Mouse (Mus musculus) T-helper 17 cell (primary cell): Measurements from ENCODE around the gene Rad54l2.

Experiments
- in situ Hi-C, 2 experiments: fragments of 300-600 bp; cut with MboI, MseI; formaldehyde crosslinking; loops; 1 replicate in 1 of 2; 2 replicates in 1 of 2; pipeline ENCODE4 v1.15.1; 2025; ENCODE audit warnings: high pct_unique_total_duplicates in 2 of 2

Rad54l2 gene

DNA sequence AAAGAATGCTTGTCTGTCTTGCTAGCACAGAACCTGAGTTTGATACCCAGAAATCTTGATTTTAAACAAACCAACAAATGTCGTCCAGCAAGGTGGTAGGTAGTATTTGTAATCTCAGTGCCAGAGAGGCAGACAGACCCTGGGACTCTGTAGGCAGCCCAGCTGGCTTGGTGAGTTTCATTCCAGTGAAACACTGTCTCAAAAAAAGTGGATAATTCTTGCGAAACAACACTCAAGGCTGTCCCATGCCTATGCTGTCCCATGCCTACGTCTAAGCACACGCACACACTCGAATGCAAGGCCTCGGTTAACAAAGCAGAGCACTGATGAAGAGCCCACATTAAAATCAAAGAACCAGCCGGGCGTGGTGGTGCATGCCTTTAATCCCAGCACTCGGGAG, 32.6 kb downstream of the Rad54l2 start:
- in situ Hi-C loops, result no loop called here

DNA sequence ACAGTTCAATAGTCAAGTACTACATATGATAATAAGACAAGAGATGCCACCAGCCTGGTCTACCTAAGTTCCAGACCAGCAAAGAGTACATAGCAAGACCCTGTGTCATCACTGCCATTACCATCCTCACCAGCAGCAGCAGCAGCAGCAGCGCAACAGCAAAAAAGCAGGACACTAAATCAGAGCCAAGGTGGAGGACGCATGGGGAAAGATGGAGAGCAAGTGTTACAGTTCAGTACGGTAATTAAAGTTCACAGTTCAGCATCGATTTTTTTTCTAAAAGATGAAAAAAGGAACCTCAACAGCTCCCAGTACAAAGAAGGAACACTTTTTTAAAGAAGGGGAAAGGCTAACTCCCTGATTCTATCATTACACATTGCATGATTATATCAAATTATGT, 33.2 kb downstream of the Rad54l2 start:
- in situ Hi-C loops, result no loop called here

GRCm38 (mm10) chr9:106754311-106754710, 34.7 kb downstream of the Rad54l2 start:
- in situ Hi-C loops, result no loop called here

DNA sequence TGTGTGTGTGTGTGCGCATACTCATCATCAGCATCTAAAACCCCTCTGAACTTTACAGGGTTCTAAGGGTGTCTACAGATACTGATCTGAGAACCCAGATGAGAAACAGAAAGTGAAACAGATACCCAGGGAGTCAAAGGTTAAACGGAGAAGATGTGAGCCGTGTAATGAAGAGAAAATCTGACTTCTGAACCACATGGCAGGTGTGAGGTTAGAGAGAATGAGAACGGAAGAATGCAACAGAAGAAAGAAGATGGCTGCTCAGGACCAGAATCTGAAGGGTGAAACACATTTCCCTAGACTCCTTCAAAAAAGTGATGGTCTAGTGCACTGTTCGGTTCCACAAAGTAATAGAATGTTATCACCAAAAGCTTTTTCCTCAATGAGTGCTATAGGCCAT, 36.9 kb downstream of the Rad54l2 start:
- in situ Hi-C loops, result no loop called here

- in situ Hi-C loops, result no loop called here
These were observed 49.0 kb downstream of the Rad54l2 start for GRCm38 (mm10) chr9:106739962-106740361.

DNA sequence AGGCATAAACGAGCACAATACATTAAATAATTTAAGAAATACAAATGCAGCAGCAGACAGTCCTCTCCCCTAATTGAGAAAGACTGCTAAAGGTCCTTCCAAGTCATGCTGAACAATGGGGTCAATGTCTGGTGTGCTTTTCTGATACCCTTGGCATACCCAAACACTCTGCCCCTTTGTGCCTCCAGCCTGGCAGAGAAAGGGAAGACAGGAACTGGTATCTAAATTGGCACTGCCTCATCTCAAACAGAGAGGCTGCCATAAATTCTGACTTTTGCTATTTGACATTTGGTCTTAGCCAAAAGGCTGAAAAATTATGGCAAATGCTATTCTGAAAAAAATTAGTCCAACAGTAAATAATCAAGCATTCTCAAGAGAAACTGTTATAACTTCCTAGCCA, 49.9 kb downstream of the Rad54l2 start:
- in situ Hi-C loops, result no loop called here

- in situ Hi-C loops, result no loop called here
These were observed 50.6 kb downstream of the Rad54l2 start for GRCm38 (mm10) chr9:106738199-106738985.

- in situ Hi-C loops, result no loop called here
These were observed 55.3 kb downstream of the Rad54l2 start for GRCm38 (mm10) chr9:106733690-106734089.

- in situ Hi-C loops, result no loop called here
These were observed 59.6 kb downstream of the Rad54l2 start for GRCm38 (mm10) chr9:106729416-106729815.

DNA sequence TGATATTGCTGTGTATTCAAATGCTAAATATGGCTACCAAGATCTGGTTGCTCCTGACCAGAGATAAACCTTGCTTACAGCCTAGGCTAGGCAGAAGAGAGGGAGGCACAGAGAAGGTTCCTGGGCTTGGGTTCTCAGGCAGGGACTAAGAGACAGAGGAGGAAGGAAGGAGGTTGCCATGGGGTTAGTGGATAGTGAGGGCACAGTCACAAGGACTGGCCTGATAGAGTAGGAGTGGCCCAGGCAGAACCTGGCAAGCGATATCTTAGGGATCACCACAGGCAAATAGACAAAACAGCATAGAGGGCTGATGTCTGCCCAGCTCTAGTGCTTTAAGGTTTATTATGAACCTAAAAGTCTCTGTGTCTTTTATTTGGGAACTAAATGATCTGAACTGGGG, 62.1 kb downstream of the Rad54l2 start:
- in situ Hi-C loops, result no loop called here

GRCm38 (mm10) chr9:106725435-106725834, 63.6 kb downstream of the Rad54l2 start:
- in situ Hi-C loops, result no loop called here

- in situ Hi-C loops, result no loop called here
These were observed 64.1 kb downstream of the Rad54l2 start for GRCm38 (mm10) chr9:106724864-106725263.

DNA sequence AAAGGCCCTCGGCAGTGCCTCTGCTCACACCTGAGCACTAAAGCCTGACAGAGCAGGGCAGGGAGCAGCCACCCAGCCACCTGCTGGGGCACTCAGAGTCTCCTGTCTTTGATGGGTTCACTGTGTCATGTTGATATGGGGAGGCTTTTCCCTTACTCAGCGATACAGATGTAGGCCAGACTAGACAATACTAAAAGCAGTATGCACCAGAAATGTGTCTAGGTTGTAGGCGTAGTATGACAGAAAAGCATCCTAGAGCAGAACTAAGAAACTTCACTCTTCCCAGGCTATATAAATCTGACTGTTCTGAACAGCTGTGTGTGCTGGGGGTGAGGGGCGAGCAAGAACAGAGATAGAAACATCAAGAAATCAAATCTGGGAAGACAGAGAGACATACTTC, 72.3 kb downstream of the Rad54l2 start:
- in situ Hi-C loops, result no loop called here

GRCm38 (mm10) chr9:106716232-106716631, 72.8 kb downstream of the Rad54l2 start:
- in situ Hi-C loops, result no loop called here

DNA sequence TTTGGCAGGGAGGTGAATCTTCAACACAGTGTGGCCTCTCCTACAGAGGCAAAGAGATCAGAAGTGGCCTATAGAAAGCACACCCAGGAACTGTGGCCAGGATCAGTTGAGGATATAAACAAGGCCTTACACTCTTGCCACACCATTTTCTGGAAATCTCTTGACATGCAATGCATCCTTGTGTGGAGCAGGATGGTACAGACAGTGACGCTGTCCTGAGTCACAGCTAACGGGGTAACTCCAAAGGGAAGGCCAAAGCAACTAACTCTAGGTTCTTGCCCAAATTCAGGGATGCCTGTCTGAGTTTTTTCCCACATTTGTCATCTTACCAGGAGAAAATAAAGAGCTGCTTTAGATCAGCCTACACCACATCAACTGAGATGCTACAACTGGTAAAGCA, 76.5 kb downstream of the Rad54l2 start:
- in situ Hi-C loops, result no loop called here

DNA sequence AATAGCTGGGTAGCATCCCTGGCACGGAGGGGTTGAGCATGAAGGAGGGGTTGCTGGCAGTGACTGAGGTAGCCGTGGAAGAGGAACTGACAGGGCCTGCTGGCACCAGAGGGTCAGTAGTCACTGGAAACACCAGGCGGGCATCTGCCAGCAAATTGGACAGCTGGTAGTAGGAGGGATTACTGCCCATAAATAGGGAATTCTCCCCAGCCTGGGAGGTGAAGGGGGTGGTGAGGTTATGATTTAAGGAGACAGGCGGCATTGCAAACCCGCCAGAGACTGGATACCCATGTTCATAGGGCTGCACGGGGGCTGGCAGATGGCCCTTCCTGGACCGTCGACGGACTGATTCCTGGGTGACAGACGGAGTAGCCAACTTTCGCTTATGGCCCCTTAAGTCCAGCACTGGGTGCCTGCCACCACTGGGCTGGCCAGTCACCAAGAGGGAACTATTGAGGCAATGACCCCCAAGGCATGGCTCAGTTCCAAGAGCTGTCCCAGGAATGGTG, 96.0 kb downstream of the Rad54l2 start:
- in situ Hi-C loops, result no loop called here

- in situ Hi-C loops, result loop anchor here in 1 of 2 experiments (5.0 kb wide), 1 partner anchor 193 kb away; no protein-coding TSS in a partner anchor
These were observed 100.2 kb downstream of the Rad54l2 start for GRCm38 (mm10) chr9:106688834-106689233.

DNA sequence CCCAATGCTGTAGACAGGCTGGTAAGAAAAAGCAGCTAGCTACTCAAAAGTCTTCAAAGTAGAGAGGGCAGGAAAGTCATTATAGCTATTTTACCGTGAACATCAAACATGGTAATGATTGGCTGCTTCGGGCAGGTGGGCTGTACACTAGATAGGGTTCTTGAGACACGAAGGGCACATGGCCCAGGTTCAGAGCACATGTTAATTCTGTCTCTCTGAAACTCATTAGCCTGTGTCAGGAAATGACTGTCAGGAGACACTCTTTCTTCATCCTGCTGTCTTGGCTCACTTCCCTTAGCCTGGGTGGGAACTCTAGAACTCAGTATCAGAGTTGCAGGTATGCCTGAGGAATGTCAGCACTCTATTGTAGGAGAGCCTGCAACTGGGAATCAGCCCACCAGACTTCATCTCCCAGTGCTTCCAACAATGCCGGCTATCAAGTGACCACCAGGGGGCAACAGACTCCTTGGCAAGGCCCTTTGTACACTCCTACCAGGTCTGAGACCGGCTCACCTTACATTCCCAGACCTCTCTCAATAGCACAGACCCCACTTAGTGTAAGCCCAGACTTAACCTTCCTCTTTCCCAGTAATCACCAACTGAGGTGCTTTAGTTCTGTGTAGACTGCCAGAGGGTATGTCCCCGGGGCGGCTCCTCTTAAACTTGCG, 101.9 kb downstream of the Rad54l2 start:
- in situ Hi-C loops, result loop anchor here in 1 of 2 experiments (5.0 kb wide), 1 partner anchor 195 kb away; no protein-coding TSS in a partner anchor

- in situ Hi-C loops, result loop anchor here in 1 of 2 experiments (5.0 kb wide), 1 partner anchor 197 kb away; no protein-coding TSS in a partner anchor
These were observed 103.5 kb downstream of the Rad54l2 start, which contains the start of gene Tex264 for GRCm38 (mm10) chr9:106685249-106686101. Gene Tex264, minus strand, starts transcription at chr9:106685927.

- in situ Hi-C loops, result loop anchor here in 1 of 2 experiments (5.0 kb wide), 1 partner anchor 197 kb away; no protein-coding TSS in a partner anchor
These were observed 104.1 kb downstream of the Rad54l2 start for GRCm38 (mm10) chr9:106684918-106685248.

GRCm38 (mm10) chr9:106684093-106684872, 104.7 kb downstream of the Rad54l2 start:
- in situ Hi-C loops, result no loop called here
